Mouse (Mus musculus) ovary, postnatal 14 days (tissue): ENCODE results near the gene Gid8.

Source experiments
- DNase-seq: peaks from one replicate; pipeline ENCODE4 v3.0.0; 2022; ENCODE audit warnings: low spot score

The Gid8 gene

DNA sequence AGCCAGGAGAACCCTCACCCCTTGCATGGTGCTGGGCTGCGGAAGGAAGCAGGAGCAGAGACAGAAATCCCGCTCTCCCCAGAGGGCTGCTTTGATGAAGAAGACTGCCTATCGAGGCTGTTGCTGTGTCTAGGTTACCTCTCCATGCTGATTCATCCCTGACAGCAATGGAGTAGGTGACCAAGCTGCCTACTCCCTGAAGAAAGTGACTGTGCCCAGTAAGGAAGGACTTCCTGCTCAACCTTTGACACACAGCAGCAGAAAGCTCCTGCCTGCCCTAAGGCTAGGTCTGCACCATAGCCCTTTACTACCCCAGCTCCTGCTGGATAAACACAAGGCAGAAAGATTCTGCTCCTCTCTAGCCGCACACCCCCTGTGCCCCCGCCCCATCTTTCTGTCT is 39.0 kb downstream of the Gid8 start:
- no peak for DNase-seq

DNA sequence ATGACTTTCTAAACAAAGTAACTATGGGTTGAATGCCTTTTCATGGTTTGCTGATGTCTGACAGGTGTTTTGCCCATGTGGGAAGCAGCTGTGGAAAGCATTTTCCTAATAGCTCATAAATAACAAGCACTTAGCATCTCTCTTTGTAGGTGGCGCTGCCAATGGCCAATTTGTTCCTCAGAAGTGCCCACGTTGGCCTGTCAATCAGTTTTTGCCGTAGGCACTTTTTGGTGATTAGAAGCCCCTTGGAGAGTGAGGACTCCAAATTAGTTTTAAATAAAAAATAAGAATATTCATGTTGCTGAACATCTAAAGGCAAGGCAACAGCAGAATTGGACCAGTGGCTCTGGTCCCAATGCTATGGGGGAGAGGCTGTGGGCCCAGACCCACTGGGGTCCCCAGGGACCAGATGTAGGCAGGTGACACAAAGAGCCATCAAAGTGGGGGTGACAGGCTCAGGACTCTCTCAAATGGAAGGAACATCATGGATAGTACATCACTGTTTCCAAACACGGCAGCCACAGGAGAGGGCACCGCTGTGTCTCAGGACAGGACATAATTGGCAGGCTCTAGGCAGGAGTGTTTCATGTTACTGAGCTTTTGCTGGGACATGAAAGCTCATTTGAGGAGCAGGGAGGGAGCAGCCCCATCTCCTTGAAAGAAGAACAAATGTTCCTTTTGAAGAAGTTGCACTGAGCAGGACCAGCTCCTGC is 45.2 kb downstream of the Gid8 start:
- DNase-seq = no peak

- peak; percentile 58 for DNase-seq
Observed at GRCm38 (mm10) chr2:180755896-180756295, 46.0 kb downstream of the Gid8 start.

DNA sequence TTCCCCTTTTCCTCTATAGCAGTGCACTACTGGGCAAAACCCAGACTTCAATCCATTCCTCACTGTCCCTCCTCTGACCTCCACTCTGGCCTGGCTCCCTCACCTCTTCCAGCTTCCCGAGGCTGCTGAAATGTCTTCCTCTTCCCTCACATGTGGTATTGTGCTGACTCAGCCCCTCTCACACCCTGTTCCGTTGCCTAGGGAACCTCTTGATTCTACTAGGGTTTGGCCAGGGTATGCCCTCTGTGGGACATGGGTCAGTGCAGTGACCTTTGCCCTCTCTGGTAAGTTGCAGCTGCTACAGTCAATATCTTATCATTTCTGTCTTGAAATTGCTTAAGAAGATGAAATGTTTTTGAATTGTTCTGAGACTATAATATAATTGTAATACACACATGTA is 46.9 kb downstream of the Gid8 start:
- no peak for DNase-seq

DNA sequence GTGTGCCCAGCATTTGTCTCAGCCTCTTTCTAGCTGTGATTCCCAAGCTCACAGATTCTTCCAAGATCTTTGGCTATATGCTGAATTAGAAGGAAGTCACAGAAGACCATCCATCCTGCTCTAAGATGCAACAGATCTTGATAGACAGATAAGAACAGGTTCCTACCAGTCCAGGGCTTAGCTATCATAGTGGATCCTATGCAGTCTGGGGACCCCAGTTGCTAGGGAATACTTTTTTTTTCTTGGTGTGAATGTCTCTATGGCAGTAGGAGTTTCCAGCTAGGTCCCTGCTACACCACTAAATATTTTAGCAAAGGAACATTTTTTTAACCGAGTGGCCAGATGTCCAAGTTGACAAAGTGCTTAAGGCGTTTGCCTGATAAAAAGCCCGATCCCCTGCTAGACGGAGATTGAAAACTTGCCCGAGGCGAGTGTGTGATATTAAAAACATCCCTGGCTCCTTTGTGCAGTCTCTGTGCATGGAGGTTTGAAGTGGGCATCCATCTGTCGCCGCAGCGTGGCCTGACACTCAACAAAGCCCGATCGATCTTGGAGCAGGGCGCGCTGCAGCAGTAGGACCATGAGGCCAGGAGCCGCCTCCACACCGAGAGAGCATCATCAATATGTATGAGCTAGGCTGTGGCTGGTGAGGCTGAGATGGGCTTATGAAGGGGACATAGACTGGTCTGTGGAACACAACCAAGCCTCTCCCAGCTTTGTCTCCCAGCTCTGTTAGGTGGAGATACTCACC is 48.8 kb downstream of the Gid8 start:
- no peak for DNase-seq

DNA sequence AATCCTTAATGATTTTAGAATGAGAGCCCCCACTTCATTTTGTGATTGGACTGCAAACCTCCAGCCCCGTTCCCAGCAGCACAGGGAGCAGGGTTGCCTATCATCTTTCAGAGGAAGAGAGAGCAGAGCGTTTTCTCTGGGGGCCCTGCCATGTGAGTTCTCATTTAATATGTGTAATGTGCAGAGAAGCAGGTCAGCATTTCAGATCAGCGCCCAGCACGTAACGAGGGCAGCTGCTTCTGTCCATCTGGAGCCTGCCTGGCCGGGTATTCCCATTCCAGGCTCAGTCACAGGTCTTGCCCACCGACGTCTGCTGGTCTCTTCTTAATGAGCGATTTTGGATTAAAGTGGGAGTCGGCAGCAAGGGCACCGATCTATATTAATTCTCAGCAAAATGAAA is 55.1 kb downstream of the Gid8 start:
- DNase-seq = no peak

GRCm38 (mm10) chr2:180765713-180766112 is 55.8 kb downstream of the Gid8 start:
- no peak for DNase-seq
